Mouse (Mus musculus): ENCODE measurements around the gene Marc1. TPM values are rescaled to one million over a fixed set of nuclear protein-coding genes. Genes with fewer than 3 reads are reported as not detected.
A peak's percentile ranks its signal among the peaks of the same experiment; 100 is the strongest.

Gene Marc1
- polyA plus RNA-seq, 1 experiment: not detected

- TF ChIP-seq MYOD1 (IDR thresholded peaks at IDR 0.05; ENCODE audit: control insufficient read depth in 1 of 3, insufficient read length in 2 of 3, low read depth in 2 of 3) (no peak), SRF (IDR thresholded peaks at IDR 0.05; ENCODE audit: control insufficient read depth, insufficient read length, low read depth) (no peak), REST (IDR thresholded peaks at IDR 0.05; ENCODE audit: insufficient read depth, insufficient read length) (no peak), POLR2A (IDR thresholded peaks at IDR 0.05; ENCODE audit: insufficient read length, low read depth) (no peak), TCF12 (IDR thresholded peaks at IDR 0.05; ENCODE audit: insufficient read depth, poor library complexity, severe bottlenecking) (no peak), E2F4 (IDR thresholded peaks at IDR 0.05; ENCODE audit: insufficient read depth) (no peak), CEBPB (IDR thresholded peaks at IDR 0.05; ENCODE audit: insufficient read depth, poor library complexity, severe bottlenecking) (no peak), TCF3 (IDR thresholded peaks at IDR 0.05; ENCODE audit: insufficient read length, low read depth) (no peak), USF1 (IDR thresholded peaks at IDR 0.05; ENCODE audit: low read depth) (no peak), MYOG (IDR thresholded peaks at IDR 0.05; ENCODE audit: control insufficient read depth in 1 of 3, insufficient read depth in 1 of 3, insufficient read length in 2 of 3, low read depth in 2 of 3) (no peak), MAX (IDR thresholded peaks at IDR 0.05; ENCODE audit: low read depth) (no peak), POLR2AphosphoS2 (IDR thresholded peaks at IDR 0.05; ENCODE audit: insufficient read length, low read depth) (no peak)
- H3ac ChIP-seq (ENCODE audit: control insufficient read depth, insufficient read length): no peak overlapping the region
- H3K4me3 ChIP-seq: no peak overlapping the region
- H3K27me3 ChIP-seq (ENCODE audit: control insufficient read depth, insufficient read depth, insufficient read length): no peaks in the 10 kb centered on the region
- no peaks in the 10 kb centered on the region for H3K79me2 ChIP-seq (ENCODE audit: control insufficient read depth, insufficient read depth)
- H3K36me3 ChIP-seq (ENCODE audit: control insufficient read depth, insufficient read depth): no peaks in the 10 kb centered on the region
- H3K4me2 ChIP-seq (ENCODE audit: low read depth): peak overlapping the region; percentile 36
Measured at GRCm38 (mm10) chr1:184853922-184854321, 42.8 kb upstream of the Marc1 start.

GRCm38 (mm10) chr1:184853339-184853738 is 42.2 kb upstream of the Marc1 start:
- no peak for TF ChIP-seq POLR2AphosphoS2 (IDR thresholded peaks at IDR 0.05; ENCODE audit: insufficient read length, low read depth)
- Histone ChIP-seq H3K27me3 (ENCODE audit: control insufficient read depth, insufficient read depth, insufficient read length) (no peaks in the 10 kb centered on the region), H3K4me3 (no peak overlapping the region)

GRCm38 (mm10) chr1:184851741-184852618 is 40.9 kb upstream of the Marc1 start:
- H3K79me2 ChIP-seq (ENCODE audit: control insufficient read depth, insufficient read depth): no peaks in the 10 kb centered on the region
- H3K4me2 ChIP-seq (ENCODE audit: low read depth): peak overlapping the region; percentile 50
- no peak overlapping the region for H3ac ChIP-seq (ENCODE audit: control insufficient read depth, insufficient read length)
- no peak overlapping the region for H3K4me3 ChIP-seq
- H3K27me3 ChIP-seq (ENCODE audit: control insufficient read depth, insufficient read depth, insufficient read length): no peaks in the 10 kb centered on the region
- TF ChIP-seq POLR2A (IDR thresholded peaks at IDR 0.05; ENCODE audit: insufficient read length, low read depth): no peak
- TF ChIP-seq MYOD1 (IDR thresholded peaks at IDR 0.05; ENCODE audit: control insufficient read depth in 1 of 3, insufficient read length in 2 of 3, low read depth in 2 of 3): no peak
- TF ChIP-seq REST (IDR thresholded peaks at IDR 0.05; ENCODE audit: insufficient read depth, insufficient read length): no peak
- TF ChIP-seq POLR2AphosphoS2 (IDR thresholded peaks at IDR 0.05; ENCODE audit: insufficient read length, low read depth): no peak
- no peak for TF ChIP-seq SRF (IDR thresholded peaks at IDR 0.05; ENCODE audit: control insufficient read depth, insufficient read length, low read depth)
- no peak for TF ChIP-seq TCF3 (IDR thresholded peaks at IDR 0.05; ENCODE audit: insufficient read length, low read depth)
- TF ChIP-seq TCF12 (IDR thresholded peaks at IDR 0.05; ENCODE audit: insufficient read depth, poor library complexity, severe bottlenecking): no peak
- TF ChIP-seq MAX (IDR thresholded peaks at IDR 0.05; ENCODE audit: low read depth): no peak
- TF ChIP-seq MYOG (IDR thresholded peaks at IDR 0.05; ENCODE audit: control insufficient read depth in 1 of 3, insufficient read depth in 1 of 3, insufficient read length in 2 of 3, low read depth in 2 of 3): no peak
- no peaks in the 10 kb centered on the region for H3K36me3 ChIP-seq (ENCODE audit: control insufficient read depth, insufficient read depth)

More at GRCm38 (mm10) chr1:184853339-184853738, 42.2 kb upstream of the Marc1 start:
- peak overlapping the region; percentile 36 for H3K4me2 ChIP-seq (ENCODE audit: low read depth)
- H3K79me2 ChIP-seq (ENCODE audit: control insufficient read depth, insufficient read depth): no peaks in the 10 kb centered on the region
- H3K36me3 ChIP-seq (ENCODE audit: control insufficient read depth, insufficient read depth): no peaks in the 10 kb centered on the region
- H3ac ChIP-seq (ENCODE audit: control insufficient read depth, insufficient read length): no peak overlapping the region

- H3K4me3 ChIP-seq: no peak overlapping the region
- H3K4me2 ChIP-seq (ENCODE audit: low read depth): no peak overlapping the region
- TF ChIP-seq POLR2AphosphoS2 (IDR thresholded peaks at IDR 0.05; ENCODE audit: insufficient read length, low read depth): no peak
- TF ChIP-seq USF1 (IDR thresholded peaks at IDR 0.05; ENCODE audit: low read depth): peak; percentile 1
- H3K79me2 ChIP-seq (ENCODE audit: control insufficient read depth, insufficient read depth): no peaks in the 10 kb centered on the region
- H3ac ChIP-seq (ENCODE audit: control insufficient read depth, insufficient read length): no peak overlapping the region
- H3K36me3 ChIP-seq (ENCODE audit: control insufficient read depth, insufficient read depth): no peaks in the 10 kb centered on the region
- no peaks in the 10 kb centered on the region for H3K27me3 ChIP-seq (ENCODE audit: control insufficient read depth, insufficient read depth, insufficient read length)
Measured at GRCm38 (mm10) chr1:184851166-184851565, 40.1 kb upstream of the Marc1 start.

- Histone ChIP-seq H3K36me3 (ENCODE audit: control insufficient read depth, insufficient read depth) (no peaks in the 10 kb centered on the region), H3K27me3 (ENCODE audit: control insufficient read depth, insufficient read depth, insufficient read length) (no peaks in the 10 kb centered on the region), H3ac (ENCODE audit: control insufficient read depth, insufficient read length) (no peak overlapping the region), H3K79me2 (ENCODE audit: control insufficient read depth, insufficient read depth) (peaks cover 10% of the 10 kb centered on the region), H3K4me3 (peak overlapping the region; percentile 71), H3K4me2 (ENCODE audit: low read depth) (peak overlapping the region; percentile 84)
- TF ChIP-seq MYOD1 (IDR thresholded peaks at IDR 0.05; ENCODE audit: control insufficient read depth in 1 of 3, insufficient read length in 2 of 3, low read depth in 2 of 3) (no peak), MYOG (IDR thresholded peaks at IDR 0.05; ENCODE audit: control insufficient read depth in 1 of 3, insufficient read depth in 1 of 3, insufficient read length in 2 of 3, low read depth in 2 of 3) (no peak), CEBPB (IDR thresholded peaks at IDR 0.05; ENCODE audit: insufficient read depth, poor library complexity, severe bottlenecking) (no peak)
Measured at GRCm38 (mm10) chr1:184846973-184847372, 35.9 kb upstream of the Marc1 start.

All from myocyte (in vitro differentiated cells).